Mouse (Mus musculus) small intestine, adult 2 months (tissue): ENCODE results near the gene Gm10190.

ENCODE experiments used
- CTCF ChIP-seq: fragments of 200-500 bp; IDR thresholded peaks from 2 replicates; pipeline ENCODE4 v1.5.1; 2012; ENCODE audit warnings: low read depth, mild to moderate bottlenecking, control low read depth, inconsistent platforms, low read length, moderate library complexity, mixed read lengths; ENCODE audit not compliant: insufficient replicate concordance, insufficient read length; ENCODE audit errors: extremely low read depth
- POLR2A ChIP-seq: fragments of 200-500 bp; IDR thresholded peaks from 2 replicates; pipeline ENCODE4 v1.6.1; 2012; ENCODE audit warnings: low read depth, mild to moderate bottlenecking, control low read depth, inconsistent platforms, low read length, moderate library complexity

- TF ChIP-seq POLR2A (no peak), CTCF (no peak)
These were observed 47.7 kb upstream of the Gm10190 start for GRCm38 (mm10) chr17:80420998-80421397.
